Mouse (Mus musculus) hindbrain, embryonic 12.5 days (tissue): ENCODE results near the gene Gpr12. TPM values are rescaled to one million over a fixed set of nuclear protein-coding genes. Genes with fewer than 3 reads are reported as not detected.

ENCODE experiments used
- ATAC-seq: fragments of 200-750 bp; cut with Nextera tagmentation; 2 replicates; pipeline ENCODE4 v1.8.0; 2017; ENCODE audit warnings: moderate TSS enrichment; ENCODE audit not compliant: low FRiP score
- H3K27ac ChIP-seq: fragments of 300-500 bp; sonication (generic); 2 replicates; pipeline ENCODE4 v1.5.1; 2016; ENCODE audit warnings: mild to moderate bottlenecking
- H3K27me3 ChIP-seq: fragments of 300-500 bp; sonication (generic); 2 replicates; pipeline ENCODE4 v1.6.1; 2016; ENCODE audit warnings: mild to moderate bottlenecking
- H3K36me3 ChIP-seq: fragments of 300-500 bp; sonication (generic); 2 replicates; pipeline ENCODE4 v1.6.1; 2016; ENCODE audit warnings: mild to moderate bottlenecking
- H3K4me1 ChIP-seq: fragments of 300-500 bp; sonication (generic); 2 replicates; pipeline ENCODE4 v1.6.1; 2016
- H3K4me2 ChIP-seq: fragments of 300-500 bp; sonication (generic); replicated peaks from 2 replicates; pipeline ENCODE4 v1.6.1; 2016; ENCODE audit warnings: mild to moderate bottlenecking
- H3K4me3 ChIP-seq: fragments of 300-500 bp; sonication (generic); 2 replicates; pipeline ENCODE4 v1.5.1; 2016; ENCODE audit warnings: mild to moderate bottlenecking
- H3K9ac ChIP-seq: fragments of 300-500 bp; sonication (generic); 2 replicates; pipeline ENCODE4 v1.6.1; 2016; ENCODE audit warnings: mild to moderate bottlenecking, moderate library complexity
- H3K9me3 ChIP-seq: fragments of 300-500 bp; sonication (generic); replicated peaks from 2 replicates; pipeline ENCODE4 v1.6.1; 2016; ENCODE audit warnings: mild to moderate bottlenecking
- WGBS: fragments of 180-500 bp; shearing (Covaris S2); methylation state at CpG from one replicate; pipeline ENCODE4 v1.1.7; 2016; 5-methylcytosine and 5-hydroxymethylcytosine counted together
- polyA plus RNA-seq: library from polyadenylated mRNA; unstranded; fragments of >200 nt; fragmentation: Nextera tagmentation; extraction: Ambion mirVana; gene quantifications from 2 replicates; pipeline ENCODE4 v1.2.1, GENCODE M21; 2016

Gpr12 gene
- 0.77 and 1.1 TPM in 2 replicates for polyA plus RNA-seq

- H3K9me3 ChIP-seq: no peaks in the 10 kb centered on the region
- H3K27ac ChIP-seq: no peak within 1 kb of the TSS
- H3K36me3 ChIP-seq: no peaks in the 10 kb centered on the region
- H3K27me3 ChIP-seq: peaks cover 77% of the 10 kb centered on the region
- ATAC-seq: peak; percentile 75
- H3K4me3 ChIP-seq: peak within 1 kb of the TSS; percentile 55
- H3K4me1 ChIP-seq: peaks cover 13% of the 10 kb centered on the region
- H3K9ac ChIP-seq: peak within 1 kb of the TSS; percentile 57
- peak within 1 kb of the TSS; percentile 94 for H3K4me2 ChIP-seq
- under 1% methylated on average over 62 of the region's 64 CpGs for WGBS
These were observed at the start of gene Gpr12 for GRCm38 (mm10) chr5:146584478-146585306. TSS of gene Gpr12 (minus strand) at chr5:146585239.

- WGBS: 89% methylated on average over 3 of the region's 3 CpGs
- Histone ChIP-seq H3K4me3 (no peak overlapping the region), H3K27ac (no peak overlapping the region), H3K9me3 (no peaks in the 10 kb centered on the region), H3K4me2 (no peak overlapping the region), H3K9ac (no peak overlapping the region), H3K4me1 (no peaks in the 10 kb centered on the region), H3K27me3 (no peaks in the 10 kb centered on the region), H3K36me3 (no peaks in the 10 kb centered on the region)
- no peak for ATAC-seq
These were observed 46.6 kb upstream of the Gpr12 start for GRCm38 (mm10) chr5:146631602-146632001.

GRCm38 (mm10) chr5:146630961-146631360 is 45.9 kb upstream of the Gpr12 start:
- ATAC-seq: no peak
- H3K4me2 ChIP-seq: no peak overlapping the region
- no peaks in the 10 kb centered on the region for H3K36me3 ChIP-seq
- no peaks in the 10 kb centered on the region for H3K4me1 ChIP-seq
- H3K9ac ChIP-seq: no peak overlapping the region
- H3K4me3 ChIP-seq: no peak overlapping the region
- 45% methylated on average over 4 of the region's 4 CpGs for WGBS
- H3K9me3 ChIP-seq: no peaks in the 10 kb centered on the region
- H3K27me3 ChIP-seq: no peaks in the 10 kb centered on the region
- H3K27ac ChIP-seq: no peak overlapping the region

- Histone ChIP-seq H3K9ac (no peak overlapping the region), H3K36me3 (no peaks in the 10 kb centered on the region)
- ATAC-seq: no peak
These were observed 44.6 kb upstream of the Gpr12 start for GRCm38 (mm10) chr5:146629636-146630035.

GRCm38 (mm10) chr5:146628804-146629203 is 43.8 kb upstream of the Gpr12 start:
- WGBS: 74% methylated on average over 1 of the region's 1 CpGs
- H3K27ac ChIP-seq: no peak overlapping the region
- H3K4me3 ChIP-seq: no peak overlapping the region
- H3K4me2 ChIP-seq: no peak overlapping the region
- no peak overlapping the region for H3K9ac ChIP-seq
- no peaks in the 10 kb centered on the region for H3K9me3 ChIP-seq
- H3K27me3 ChIP-seq: no peaks in the 10 kb centered on the region
- ATAC-seq: no peak
- no peaks in the 10 kb centered on the region for H3K36me3 ChIP-seq
- no peaks in the 10 kb centered on the region for H3K4me1 ChIP-seq

More at GRCm38 (mm10) chr5:146629636-146630035, 44.6 kb upstream of the Gpr12 start:
- 84% methylated on average over 10 of the region's 10 CpGs for WGBS
- Histone ChIP-seq H3K27ac (no peak overlapping the region), H3K4me3 (no peak overlapping the region), H3K4me2 (no peak overlapping the region), H3K9me3 (no peaks in the 10 kb centered on the region), H3K4me1 (no peaks in the 10 kb centered on the region), H3K27me3 (no peaks in the 10 kb centered on the region)

GRCm38 (mm10) chr5:146627901-146628300 is 42.9 kb upstream of the Gpr12 start:
- no peak overlapping the region for H3K9ac ChIP-seq
- no peaks in the 10 kb centered on the region for H3K36me3 ChIP-seq
- ATAC-seq: no peak
- H3K27me3 ChIP-seq: no peaks in the 10 kb centered on the region
- WGBS: 77% methylated on average over 5 of the region's 5 CpGs
- H3K9me3 ChIP-seq: no peaks in the 10 kb centered on the region
- H3K4me2 ChIP-seq: no peak overlapping the region
- H3K27ac ChIP-seq: no peak overlapping the region
- no peak overlapping the region for H3K4me3 ChIP-seq
- no peaks in the 10 kb centered on the region for H3K4me1 ChIP-seq

GRCm38 (mm10) chr5:146625635-146626311 is 40.7 kb upstream of the Gpr12 start:
- no peak overlapping the region for H3K9ac ChIP-seq
- no peak overlapping the region for H3K4me3 ChIP-seq
- H3K9me3 ChIP-seq: no peaks in the 10 kb centered on the region
- 74% methylated on average over 6 of the region's 6 CpGs for WGBS
- ATAC-seq: no peak
- no peak overlapping the region for H3K27ac ChIP-seq
- no peak overlapping the region for H3K4me2 ChIP-seq
- no peaks in the 10 kb centered on the region for H3K27me3 ChIP-seq
- no peaks in the 10 kb centered on the region for H3K36me3 ChIP-seq
- H3K4me1 ChIP-seq: no peaks in the 10 kb centered on the region

GRCm38 (mm10) chr5:146611830-146612229 is 26.8 kb upstream of the Gpr12 start:
- Histone ChIP-seq H3K4me2 (no peak overlapping the region), H3K4me3 (no peak overlapping the region), H3K27ac (no peak overlapping the region), H3K9me3 (no peaks in the 10 kb centered on the region; the same call in 1 of the 2 replicates), H3K4me1 (no peaks in the 10 kb centered on the region), H3K9ac (no peak overlapping the region), H3K36me3 (no peaks in the 10 kb centered on the region), H3K27me3 (no peaks in the 10 kb centered on the region)
- WGBS: 62% methylated on average over 7 of the region's 7 CpGs
- ATAC-seq: no peak

GRCm38 (mm10) chr5:146611009-146611408 is 26.0 kb upstream of the Gpr12 start:
- ATAC-seq: no peak
- Histone ChIP-seq H3K4me1 (no peaks in the 10 kb centered on the region), H3K9me3 (no peaks in the 10 kb centered on the region; the same call in 1 of the 2 replicates), H3K9ac (no peak overlapping the region), H3K36me3 (no peaks in the 10 kb centered on the region), H3K4me2 (no peak overlapping the region), H3K4me3 (no peak overlapping the region), H3K27ac (no peak overlapping the region), H3K27me3 (no peaks in the 10 kb centered on the region)
- WGBS: 42% methylated on average over 8 of the region's 8 CpGs

- Histone ChIP-seq H3K4me1 (no peaks in the 10 kb centered on the region), H3K4me2 (no peak overlapping the region), H3K9ac (no peak overlapping the region), H3K36me3 (no peaks in the 10 kb centered on the region), H3K4me3 (no peak overlapping the region), H3K27me3 (no peaks in the 10 kb centered on the region), H3K27ac (no peak overlapping the region), H3K9me3 (no peaks in the 10 kb centered on the region; the same call in 1 of the 2 replicates)
- no peak for ATAC-seq
- 41% methylated on average over 10 of the region's 10 CpGs for WGBS
These were observed 24.6 kb upstream of the Gpr12 start for GRCm38 (mm10) chr5:146609646-146610045.

- H3K4me1 ChIP-seq: no peaks in the 10 kb centered on the region
- ATAC-seq: no peak
- no peaks in the 10 kb centered on the region for H3K27me3 ChIP-seq
- H3K9ac ChIP-seq: no peak overlapping the region
- no peak overlapping the region for H3K4me2 ChIP-seq
- H3K4me3 ChIP-seq: no peak overlapping the region
- no peaks in the 10 kb centered on the region for H3K36me3 ChIP-seq
- WGBS: 81% methylated on average over 5 of the region's 5 CpGs
- H3K9me3 ChIP-seq: no peaks in the 10 kb centered on the region
- no peak overlapping the region for H3K27ac ChIP-seq
These were observed 22.8 kb upstream of the Gpr12 start for GRCm38 (mm10) chr5:146607816-146608215.

GRCm38 (mm10) chr5:146606895-146607294 is 21.9 kb upstream of the Gpr12 start:
- Histone ChIP-seq H3K4me1 (no peaks in the 10 kb centered on the region), H3K9ac (no peak overlapping the region), H3K4me3 (no peak overlapping the region), H3K36me3 (no peaks in the 10 kb centered on the region), H3K4me2 (no peak overlapping the region), H3K27ac (no peak overlapping the region), H3K27me3 (no peaks in the 10 kb centered on the region), H3K9me3 (no peaks in the 10 kb centered on the region)
- 92% methylated on average over 5 of the region's 5 CpGs for WGBS
- no peak for ATAC-seq
